Mouse (Mus musculus) brown adipose tissue, adult 24 weeks (tissue): Measurements from ENCODE around the gene Cep112. TPM values are rescaled to one million over a fixed set of nuclear protein-coding genes. Genes with fewer than 3 reads are reported as not detected.

Source experiments
- H3K27ac ChIP-seq: fragments of 200-500 bp; replicated peaks from 2 replicates; pipeline ENCODE4 v1.5.1; 2012; ENCODE audit warnings: low read depth, mild to moderate bottlenecking, low read length
- H3K4me1 ChIP-seq: fragments of 200-500 bp; 2 replicates; pipeline ENCODE4 v1.6.1; 2012; ENCODE audit warnings: low read length, mixed read lengths; ENCODE audit not compliant: control insufficient read depth, insufficient read depth, insufficient read length
- H3K4me3 ChIP-seq: fragments of 200-500 bp; 2 replicates; pipeline ENCODE4 v1.5.1; 2012; ENCODE audit warnings: low read depth, mild to moderate bottlenecking, low read length, moderate library complexity; ENCODE audit not compliant: insufficient read depth
- polyA plus RNA-seq: library from polyadenylated mRNA; stranded (reverse); fragments of >200 nt; gene quantifications from 2 replicates; pipeline ENCODE4 v1.2.4, GENCODE M21; 2012; ENCODE audit not compliant: missing spikeins, insufficient read depth, insufficient read length

Gene Cep112
- polyA plus RNA-seq, 1 experiment, result 4.0 TPM

DNA sequence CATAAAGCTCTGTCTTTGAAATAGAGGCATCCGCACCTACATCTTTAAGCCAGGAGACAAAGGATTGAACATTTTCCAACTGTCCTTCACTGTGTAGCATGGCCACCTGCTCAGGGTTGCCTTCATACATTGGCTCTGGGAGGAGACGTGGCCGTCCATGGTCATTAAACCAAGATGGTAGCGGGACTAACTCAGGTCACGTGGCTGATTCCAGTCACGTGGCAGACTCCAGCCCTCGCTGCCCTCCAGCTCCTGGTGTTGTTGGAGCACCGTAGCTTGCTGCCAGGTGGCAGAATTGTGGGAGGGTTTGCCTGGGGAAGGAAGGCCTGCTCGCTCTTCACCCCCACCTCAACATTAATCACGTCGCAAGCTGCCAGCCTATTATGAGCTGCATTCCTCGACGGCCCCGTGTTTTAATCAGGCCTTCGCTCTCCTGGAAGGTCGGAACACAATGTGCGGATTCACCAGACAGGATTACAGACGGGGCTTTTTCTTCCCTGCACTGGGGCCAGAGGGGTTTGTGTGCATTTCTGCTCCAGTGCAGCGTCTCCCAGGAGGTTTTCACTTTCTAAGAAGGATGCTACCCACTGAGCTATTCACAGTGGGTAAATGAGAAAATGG lies 460.4 kb downstream of the Cep112 start:
- H3K4me3 ChIP-seq, result no peak overlapping the region
- no peak overlapping the region for H3K27ac ChIP-seq
- no peaks in the 10 kb centered on the region for H3K4me1 ChIP-seq

DNA sequence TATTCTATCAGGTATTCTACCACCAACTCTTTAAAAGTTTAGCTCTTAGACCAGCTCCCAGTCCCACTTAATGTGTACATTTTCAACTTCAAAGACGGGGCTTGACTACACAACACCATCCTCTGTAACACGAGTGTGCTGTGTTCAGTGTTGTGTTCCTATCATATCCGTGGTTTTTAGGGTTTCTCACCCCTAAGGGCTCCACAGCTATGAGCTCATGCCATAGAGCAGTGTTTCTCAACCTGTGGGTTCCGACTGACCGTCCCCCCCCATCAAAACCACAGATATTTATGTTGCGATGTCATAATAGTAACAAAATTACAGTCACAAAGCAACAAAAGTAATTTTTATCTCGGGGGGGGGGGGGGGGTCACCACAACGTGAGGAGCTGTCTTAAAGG lies 461.1 kb downstream of the Cep112 start:
- Histone ChIP-seq H3K4me3 (no peak overlapping the region), H3K27ac (no peak overlapping the region), H3K4me1 (no peaks in the 10 kb centered on the region)

DNA sequence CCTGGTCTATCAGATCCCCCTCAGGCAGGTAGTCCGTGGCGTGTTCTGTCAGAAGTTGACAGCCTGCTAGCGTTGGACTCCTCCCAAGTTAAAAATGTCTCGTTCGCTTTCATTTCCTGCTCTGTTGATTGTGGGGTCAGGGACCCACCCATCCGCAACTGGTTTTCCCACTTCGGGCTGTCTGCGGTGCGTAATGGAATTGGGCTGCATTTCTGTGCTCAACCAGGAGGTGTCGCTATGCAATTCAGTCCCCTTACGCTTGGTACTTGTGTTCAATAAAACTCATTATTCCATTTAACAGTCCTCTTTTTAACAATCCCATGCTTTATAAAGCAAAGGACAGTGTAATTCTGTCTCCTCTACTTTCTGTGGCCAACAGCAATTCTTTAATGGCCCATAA lies 464.1 kb downstream of the Cep112 start:
- H3K27ac ChIP-seq, result no peak overlapping the region
- H3K4me1 ChIP-seq, result peaks cover 2% of the 10 kb centered on the region; the same call in 1 of the 2 replicates
- no peak overlapping the region for H3K4me3 ChIP-seq

DNA sequence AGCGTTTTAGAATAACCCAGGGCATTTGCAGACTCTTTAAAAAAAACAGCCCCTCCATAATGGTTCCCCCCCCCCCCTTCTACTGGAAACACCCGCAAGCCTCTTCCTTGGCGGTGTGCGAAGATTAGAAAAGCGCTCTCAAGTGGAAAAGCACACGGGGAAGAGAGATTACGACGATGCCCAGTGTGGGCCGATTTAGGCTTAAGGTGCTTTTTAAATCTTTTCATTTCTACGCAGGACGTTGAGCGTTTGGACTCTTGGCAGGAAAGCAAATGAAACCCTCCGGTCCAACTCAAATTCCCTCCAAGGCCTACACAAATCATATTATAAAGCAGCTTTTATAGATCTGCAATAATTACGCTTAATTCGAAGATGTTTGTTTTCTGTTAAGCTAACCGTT lies 465.6 kb downstream of the Cep112 start:
- H3K4me3 ChIP-seq, result 0 out of 2 replicates have a peak overlapping the region, but pooled peaks have one; percentile 44
- peaks cover 2% of the 10 kb centered on the region; the same call in 1 of the 2 replicates for H3K4me1 ChIP-seq
- no peak overlapping the region for H3K27ac ChIP-seq

DNA sequence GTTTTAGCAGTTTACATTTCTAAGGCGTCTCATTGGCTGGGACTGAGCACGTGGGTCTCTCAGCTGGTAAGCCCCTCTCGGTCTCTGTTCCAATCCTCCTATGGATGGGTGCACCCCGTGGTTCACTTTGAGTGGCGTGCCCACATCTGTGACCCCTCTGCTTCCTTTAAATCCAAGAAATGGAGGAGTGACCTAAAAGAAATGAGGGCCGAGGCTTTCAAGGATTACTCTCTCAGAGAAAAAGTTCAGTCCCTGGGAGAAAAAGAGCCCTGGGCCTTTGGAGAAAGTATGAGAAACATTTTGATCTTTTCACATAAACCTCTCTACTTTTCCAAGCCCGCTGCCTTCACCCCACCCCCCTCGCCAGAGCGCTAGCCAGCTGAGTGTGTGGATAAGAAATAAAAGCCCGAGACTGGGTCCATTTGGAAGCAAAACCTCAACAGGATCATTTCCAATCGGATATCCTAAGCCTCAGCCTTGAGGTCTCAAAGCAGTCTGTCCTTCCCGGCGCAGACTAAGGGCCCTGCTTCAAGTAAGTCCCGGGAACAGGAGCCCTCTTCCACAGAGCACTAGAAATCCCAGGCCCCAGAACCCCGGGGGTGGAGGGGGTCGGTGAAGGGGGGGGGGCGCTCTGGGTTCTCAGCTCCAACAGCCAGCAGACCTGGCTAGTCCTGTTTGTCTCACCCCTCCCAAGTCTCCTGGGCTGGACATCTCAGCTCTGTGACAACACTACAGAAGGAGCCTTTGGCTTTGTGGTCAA lies 466.3 kb downstream of the Cep112 start:
- H3K27ac ChIP-seq, result no peak overlapping the region

DNA sequence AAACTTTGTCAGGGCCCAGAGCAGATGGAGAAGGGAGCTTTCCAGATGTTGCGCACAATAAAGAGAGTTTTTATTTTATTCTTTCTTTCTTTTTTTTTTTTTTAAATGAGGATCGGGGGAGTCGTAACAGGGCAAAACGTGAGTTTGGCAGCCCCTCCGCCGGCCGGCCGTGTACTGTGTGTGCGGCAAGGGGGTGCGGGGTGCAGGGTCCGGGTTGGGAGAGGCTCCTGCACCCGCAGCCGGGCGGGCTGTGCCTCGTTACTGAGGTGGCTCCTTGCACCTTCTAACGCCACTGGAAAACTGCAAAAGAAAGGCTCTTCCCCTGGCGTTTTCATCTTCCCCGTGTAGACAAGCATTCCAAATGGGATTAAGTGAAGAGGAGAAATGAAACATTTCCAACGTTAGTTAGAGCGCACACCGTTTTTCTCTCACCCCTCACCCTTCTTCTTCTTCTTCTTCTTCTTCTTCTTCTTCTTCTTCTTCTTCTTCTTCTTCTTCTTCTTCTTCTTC lies 466.9 kb downstream of the Cep112 start:
- no peak overlapping the region for H3K27ac ChIP-seq
- peaks cover 2% of the 10 kb centered on the region; the same call in 1 of the 2 replicates for H3K4me1 ChIP-seq
- peak overlapping the region; percentile 14; the same call in 1 of the 2 replicates for H3K4me3 ChIP-seq

More for the DNA sequence above, 466.3 kb downstream of the Cep112 start:
- peaks cover 2% of the 10 kb centered on the region; the same call in 1 of the 2 replicates for H3K4me1 ChIP-seq
- H3K4me3 ChIP-seq, result peak overlapping the region; percentile 44

DNA sequence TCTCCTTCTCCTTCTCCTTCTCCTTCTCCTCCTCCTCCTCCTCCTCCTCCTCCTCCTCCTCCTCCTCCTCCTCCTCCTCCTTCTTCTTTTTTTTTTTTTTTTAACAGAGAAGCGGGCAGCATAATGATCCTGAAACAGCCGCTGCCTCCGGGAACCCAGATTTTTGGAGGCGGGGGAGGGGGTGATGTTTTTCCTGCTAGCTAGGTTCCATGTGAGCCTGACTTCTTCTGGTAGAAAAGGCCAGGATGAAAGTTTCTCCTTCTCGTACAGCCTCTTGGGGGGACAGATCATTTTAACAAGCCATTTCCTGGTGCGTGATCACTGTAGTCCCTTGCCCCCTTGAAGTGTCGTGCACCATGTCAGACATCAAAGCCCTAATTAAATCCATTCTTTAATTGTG lies 467.4 kb downstream of the Cep112 start:
- Histone ChIP-seq H3K27ac (no peak overlapping the region), H3K4me3 (no peak overlapping the region), H3K4me1 (peaks cover 2% of the 10 kb centered on the region; the same call in 1 of the 2 replicates)

DNA sequence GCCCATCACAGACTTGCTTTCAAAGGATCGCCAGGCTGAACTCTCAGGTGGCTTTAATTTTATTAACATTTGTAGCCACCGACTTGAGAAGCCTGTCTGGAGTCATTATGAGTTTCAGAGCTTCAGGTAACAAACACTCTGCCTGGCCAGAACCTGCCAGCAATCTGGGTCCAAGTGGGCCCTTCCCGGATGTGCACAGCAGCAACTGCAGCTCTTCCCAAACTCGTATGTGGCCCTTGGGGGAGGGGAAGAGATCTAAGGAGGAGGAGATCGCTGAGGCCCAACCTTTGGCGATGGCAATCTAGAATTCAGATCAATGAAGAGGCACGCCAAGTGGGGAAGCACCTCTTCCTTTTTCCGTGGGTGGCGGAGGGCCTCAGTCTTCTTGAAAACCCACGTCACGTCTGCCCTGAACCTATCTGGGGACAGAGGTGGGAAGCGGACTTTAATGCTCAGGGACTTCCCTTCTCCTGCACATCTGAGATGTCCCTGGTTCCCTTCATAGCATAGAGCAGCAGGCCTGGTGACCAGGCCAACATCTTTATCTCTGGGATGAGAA lies 468.3 kb downstream of the Cep112 start:
- H3K27ac ChIP-seq, result no peak overlapping the region
- peaks cover 2% of the 10 kb centered on the region; the same call in 1 of the 2 replicates for H3K4me1 ChIP-seq

DNA sequence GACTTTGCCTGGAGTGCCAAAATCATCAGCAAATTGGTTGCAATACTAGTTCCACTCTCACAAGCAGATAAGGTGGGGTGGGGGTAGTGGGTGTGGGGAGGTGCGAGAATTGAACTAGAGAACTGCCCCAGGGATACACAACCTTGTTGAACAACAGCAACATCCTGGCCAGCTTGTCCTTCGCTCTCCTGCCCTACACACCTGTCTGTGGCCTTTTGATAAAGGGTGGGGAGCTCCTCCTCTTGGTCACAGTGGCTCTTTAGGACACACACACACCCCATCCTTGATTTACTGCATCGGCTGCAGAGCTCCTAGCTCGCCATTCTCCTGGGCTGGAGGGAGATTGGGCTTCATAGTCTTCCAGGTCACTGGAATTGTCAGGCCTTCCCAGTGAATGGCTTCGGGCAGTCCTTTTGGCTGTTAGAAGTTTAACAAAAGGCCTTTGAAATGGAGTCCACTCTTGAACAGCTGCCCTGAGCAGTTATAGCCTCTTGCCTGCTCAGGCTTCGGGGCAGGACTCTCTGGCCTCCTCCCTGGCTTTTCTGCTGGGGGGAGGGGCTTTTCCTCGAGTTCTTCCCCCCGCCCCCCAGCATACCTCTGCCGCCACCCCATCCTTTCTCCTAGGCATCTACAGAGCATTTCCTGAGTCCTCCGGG lies 469.0 kb downstream of the Cep112 start:
- no peak overlapping the region for H3K27ac ChIP-seq
- H3K4me3 ChIP-seq, result no peak overlapping the region
- peaks cover 2% of the 10 kb centered on the region; the same call in 1 of the 2 replicates for H3K4me1 ChIP-seq

More for the DNA sequence above, 468.3 kb downstream of the Cep112 start:
- H3K4me3 ChIP-seq, result no peak overlapping the region

DNA sequence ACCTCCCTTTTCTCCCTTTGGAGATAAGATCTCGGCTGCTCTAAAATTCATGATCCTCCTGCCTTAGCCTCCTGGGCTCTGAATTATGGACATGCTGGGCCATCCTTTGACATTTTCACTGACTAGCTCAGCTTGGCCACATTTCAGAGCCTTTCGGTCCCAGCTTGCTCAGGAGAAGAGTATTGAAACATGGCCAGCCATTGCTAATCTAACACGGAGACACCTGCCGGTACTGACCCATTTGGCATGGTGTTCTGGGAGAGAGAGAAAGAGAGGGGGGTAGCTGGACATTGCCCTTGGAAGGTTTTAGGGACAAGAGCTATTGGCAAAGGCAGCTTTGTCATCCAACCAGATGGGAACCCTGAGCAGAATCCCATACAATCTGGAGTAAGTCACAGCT lies 472.0 kb downstream of the Cep112 start:
- no peak overlapping the region for H3K27ac ChIP-seq
- H3K4me1 ChIP-seq, result no peaks in the 10 kb centered on the region; the same call in 1 of the 2 replicates
- H3K4me3 ChIP-seq, result no peak overlapping the region

DNA sequence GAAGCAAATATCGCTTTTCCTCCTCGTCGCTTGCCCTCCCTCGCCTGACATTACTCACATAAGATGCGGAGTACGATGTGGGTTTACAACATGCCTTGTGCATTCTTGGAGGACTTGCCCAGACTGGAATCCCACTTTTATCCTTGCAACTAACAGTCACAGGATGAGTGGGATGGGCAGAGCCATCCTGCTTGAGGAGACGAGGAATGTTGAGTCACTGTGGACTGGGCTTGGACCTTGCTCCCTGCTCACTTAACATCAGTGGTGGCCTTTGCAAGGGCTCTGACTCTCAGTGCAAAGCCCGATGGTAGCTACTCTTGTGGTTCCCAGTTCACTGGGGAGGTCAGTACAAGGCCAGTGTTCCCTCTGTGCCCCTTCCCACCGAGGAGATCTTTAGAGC lies 473.1 kb downstream of the Cep112 start:
- no peak overlapping the region for H3K4me3 ChIP-seq
- no peak overlapping the region for H3K27ac ChIP-seq
- no peaks in the 10 kb centered on the region for H3K4me1 ChIP-seq

DNA sequence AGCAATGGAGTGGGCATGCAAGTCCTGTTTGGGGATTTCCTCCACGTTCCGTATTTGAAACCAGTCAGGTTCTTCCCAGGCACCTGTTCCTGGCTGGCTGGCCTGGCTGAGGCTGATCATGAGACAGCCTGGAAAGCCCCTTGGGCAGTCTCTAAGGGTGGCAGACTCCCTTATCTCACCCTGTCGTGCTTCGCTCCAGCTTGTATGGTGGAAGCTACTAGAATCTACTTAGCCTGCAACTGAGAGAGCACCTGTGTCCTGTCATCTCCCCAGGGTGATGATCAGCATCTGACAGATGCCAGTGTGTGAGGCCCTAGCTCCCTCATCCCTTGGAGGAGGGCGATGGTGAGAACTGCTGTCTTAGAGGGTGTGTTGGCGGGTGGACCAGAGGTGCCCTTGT lies 473.5 kb downstream of the Cep112 start:
- Histone ChIP-seq H3K27ac (no peak overlapping the region), H3K4me3 (no peak overlapping the region), H3K4me1 (no peaks in the 10 kb centered on the region)

DNA sequence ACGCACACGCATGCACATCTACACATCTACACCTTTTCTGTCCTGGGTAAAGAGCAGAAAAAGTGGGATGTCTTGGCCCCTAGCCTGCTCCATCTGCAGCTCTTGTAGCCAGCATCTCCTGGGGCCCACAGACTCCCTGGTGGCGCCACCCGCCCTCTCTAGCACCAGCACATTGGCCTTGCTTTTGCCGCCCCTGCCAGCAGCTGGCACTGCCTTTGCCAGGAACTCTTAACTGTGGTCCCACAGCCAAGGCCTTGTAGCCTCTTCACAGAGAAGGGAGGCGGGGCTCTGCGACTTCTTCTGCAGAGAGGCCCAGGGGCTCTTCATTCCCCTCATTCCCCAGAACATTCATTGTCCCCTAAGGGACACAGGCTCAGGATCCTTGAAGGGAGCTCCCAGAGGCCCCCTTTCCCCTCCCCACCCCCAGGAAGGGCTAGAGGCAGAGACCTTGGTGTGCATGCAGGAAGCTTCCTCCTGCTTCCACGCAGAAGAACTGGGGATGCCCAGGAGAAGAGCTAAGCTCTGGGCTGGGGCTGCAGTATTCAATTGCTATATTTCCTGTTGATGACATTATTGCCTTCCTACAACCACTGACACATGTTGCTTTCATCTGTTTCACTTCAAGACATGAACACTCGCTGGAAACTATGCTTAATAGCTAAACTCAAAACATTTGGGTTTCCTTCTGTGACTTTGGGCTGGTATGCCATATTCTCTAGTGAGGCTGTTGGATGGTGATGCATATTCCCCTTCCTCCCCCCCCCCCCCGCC lies 475.9 kb downstream of the Cep112 start:
- no peaks in the 10 kb centered on the region for H3K4me1 ChIP-seq
- no peak overlapping the region for H3K27ac ChIP-seq
- H3K4me3 ChIP-seq, result no peak overlapping the region

DNA sequence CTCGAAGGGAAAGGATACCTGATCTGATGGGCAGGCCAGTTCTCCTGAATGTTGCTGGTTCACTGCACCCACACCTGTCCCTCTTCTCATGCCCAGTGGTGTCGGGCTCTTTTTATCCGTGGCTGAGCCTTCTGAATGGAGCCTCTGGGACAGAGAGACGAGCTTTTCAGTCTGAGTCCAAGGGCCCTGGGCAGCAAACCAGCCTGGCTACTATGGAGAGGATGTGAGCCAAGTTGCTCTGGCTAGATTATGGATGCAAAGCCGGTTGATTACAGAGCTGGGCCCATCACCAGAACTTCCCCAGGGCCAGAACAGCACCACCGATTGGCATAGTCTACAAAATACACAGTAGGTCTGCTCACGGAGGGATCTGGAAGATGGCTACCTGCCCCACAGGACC lies 476.7 kb downstream of the Cep112 start:
- no peak overlapping the region for H3K27ac ChIP-seq
- no peak overlapping the region for H3K4me3 ChIP-seq
- no peaks in the 10 kb centered on the region for H3K4me1 ChIP-seq
